Mouse (Mus musculus): ENCODE data around the gene Shisal2a. TPM values are rescaled to one million over a fixed set of nuclear protein-coding genes. Genes with fewer than 3 reads are reported as not detected.
A peak's percentile ranks its signal among the peaks of the same experiment; 100 is the strongest.
"Not testable (repeated sequence)": the region's sequence is repeated elsewhere in the genome, so short reads cannot be mapped to it uniquely, and the experiment has no call there.

Gene Shisal2a
- polyA plus RNA-seq, 1 experiment from 2014 or later: 5.6 TPM

- H3K4me3 ChIP-seq: no peak overlapping the region
- peak overlapping the region; percentile 69 for H3K27ac ChIP-seq (replicated peaks)
- H3K36me3 ChIP-seq (replicated peaks): no peaks in the 10 kb centered on the region
- H3K4me1 ChIP-seq: peaks cover 27% of the 10 kb centered on the region
- no peak for DNase-seq (ENCODE audit: low spot score)
- no peaks in the 10 kb centered on the region for H3K9me3 ChIP-seq
- H3K27me3 ChIP-seq (replicated peaks; ENCODE audit: low read depth, poor library complexity, severe bottlenecking): no peaks in the 10 kb centered on the region
- 28% methylated on average over 5 of the region's 5 CpGs for WGBS
Observed at GRCm38 (mm10) chr4:108369254-108369653, 13.9 kb downstream of the Shisal2a start.

GRCm38 (mm10) chr4:108364111-108364476 lies 19.1 kb downstream of the Shisal2a start:
- 9% methylated on average over 5 of the region's 5 CpGs for WGBS
- Histone ChIP-seq H3K4me1 (peaks cover 70% of the 10 kb centered on the region), H3K27me3 (replicated peaks; ENCODE audit: low read depth, poor library complexity, severe bottlenecking) (no peaks in the 10 kb centered on the region), H3K36me3 (replicated peaks) (no peaks in the 10 kb centered on the region), H3K9me3 (no peaks in the 10 kb centered on the region), H3K27ac (replicated peaks) (peak overlapping the region; percentile 94), H3K4me3 (peak overlapping the region; percentile 28)
- DNase-seq (ENCODE audit: low spot score): no peak

DNA sequence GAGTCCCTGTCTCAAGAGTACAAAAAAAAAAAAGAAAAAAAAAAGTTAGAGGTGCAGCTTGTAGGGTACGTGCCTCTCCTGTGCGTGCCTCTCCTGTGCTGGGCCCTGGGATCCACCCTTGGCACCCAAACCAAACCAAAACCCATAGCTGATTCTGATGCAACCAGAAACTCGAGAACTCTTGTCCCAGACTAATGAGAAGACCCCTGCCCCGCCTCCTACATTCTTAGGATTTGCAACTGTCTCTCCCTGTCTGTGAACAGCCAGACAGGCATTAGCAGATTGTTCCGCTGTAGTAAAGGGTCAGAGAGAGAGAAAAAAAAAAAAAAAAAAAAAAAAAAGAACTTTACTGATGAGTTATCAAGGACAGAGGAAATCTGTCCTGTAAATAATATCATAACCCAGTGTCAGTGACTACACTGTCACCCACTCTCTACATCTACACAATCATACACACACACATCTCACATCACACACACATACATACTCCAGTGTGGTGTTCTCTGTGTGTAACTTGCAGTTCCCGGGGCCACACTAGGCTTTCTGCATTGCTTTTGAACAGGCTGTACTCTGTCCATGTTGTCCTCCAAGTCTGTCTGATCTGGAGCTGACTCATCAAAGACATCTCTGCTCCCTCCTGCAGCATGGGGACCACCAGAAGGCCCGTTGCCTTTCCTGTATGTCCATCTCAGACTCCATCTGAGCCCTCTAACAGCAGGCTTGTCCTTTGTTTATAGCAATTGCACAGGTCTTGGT lies 19.6 kb downstream of the Shisal2a start:
- Histone ChIP-seq H3K27ac (replicated peaks) (peak overlapping the region; percentile 94), H3K4me1 (peaks cover 70% of the 10 kb centered on the region), H3K27me3 (replicated peaks; ENCODE audit: low read depth, poor library complexity, severe bottlenecking) (no peaks in the 10 kb centered on the region), H3K4me3 (peak overlapping the region; percentile 37), H3K9me3 (no peaks in the 10 kb centered on the region), H3K36me3 (replicated peaks) (no peaks in the 10 kb centered on the region)
- DNase-seq (ENCODE audit: low spot score): peak; percentile 80
- 7% methylated on average over 7 of the region's 7 CpGs for WGBS

DNA sequence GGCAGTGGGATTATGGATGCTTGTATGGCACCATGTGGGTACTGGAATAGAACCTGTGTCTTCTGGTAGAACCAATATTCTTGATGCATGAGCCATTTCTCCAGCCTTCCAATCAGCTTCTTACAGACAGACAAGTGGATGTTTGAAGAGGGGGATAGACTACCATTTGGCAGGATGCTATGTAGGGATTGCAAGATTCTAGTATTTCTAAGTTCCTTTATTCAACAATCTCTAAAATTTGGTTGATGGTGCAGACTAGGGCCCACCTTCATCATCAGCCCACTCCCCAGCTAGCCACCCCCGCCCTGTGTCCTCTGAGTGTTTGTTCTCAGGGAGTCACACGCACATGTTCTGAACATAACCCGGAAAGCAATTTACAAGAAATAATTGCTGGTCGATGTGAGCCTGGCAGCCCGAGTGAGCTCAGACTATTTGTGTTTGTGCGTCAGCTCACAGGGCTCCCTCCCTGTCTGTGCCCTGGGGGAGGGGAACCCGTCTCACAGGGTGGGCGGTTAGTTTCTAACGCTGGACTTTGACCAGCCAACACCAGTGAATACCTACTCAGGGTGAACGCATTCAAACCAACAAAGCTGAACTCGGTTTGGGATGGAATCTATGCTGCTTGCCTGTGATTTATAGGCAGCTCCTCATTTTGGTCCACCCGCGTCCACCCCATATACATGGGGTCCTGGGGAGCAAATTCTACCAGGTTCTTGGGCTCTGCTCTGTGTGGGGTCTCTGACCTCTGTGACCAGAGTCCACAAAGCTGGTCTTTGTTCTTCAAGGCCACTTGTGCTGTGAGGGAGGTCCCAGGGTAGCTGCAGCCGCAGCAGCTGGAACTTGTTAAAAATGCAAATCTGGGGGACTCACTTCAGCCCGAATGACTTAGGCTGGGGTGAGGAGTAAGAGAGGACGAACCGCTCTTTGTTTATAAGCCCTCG lies 20.6 kb downstream of the Shisal2a start:
- DNase-seq (ENCODE audit: low spot score): peak; percentile 92
- H3K4me3 ChIP-seq: peak overlapping the region; percentile 37
- 2% methylated on average over 18 of the region's 18 CpGs for WGBS
- no peaks in the 10 kb centered on the region for H3K36me3 ChIP-seq (replicated peaks)
- peaks cover 73% of the 10 kb centered on the region for H3K4me1 ChIP-seq
- peak overlapping the region; percentile 94 for H3K27ac ChIP-seq (replicated peaks)
- no peaks in the 10 kb centered on the region for H3K9me3 ChIP-seq
- H3K27me3 ChIP-seq (replicated peaks; ENCODE audit: low read depth, poor library complexity, severe bottlenecking): no peaks in the 10 kb centered on the region

- no peaks in the 10 kb centered on the region for H3K36me3 ChIP-seq (replicated peaks)
- WGBS: 4% methylated on average over 28 of the region's 28 CpGs
- peaks cover 90% of the 10 kb centered on the region for H3K4me1 ChIP-seq
- H3K4me3 ChIP-seq: peak overlapping the region; percentile 39
- DNase-seq (ENCODE audit: low spot score): peak; percentile 98
- no peaks in the 10 kb centered on the region for H3K27me3 ChIP-seq (replicated peaks; ENCODE audit: low read depth, poor library complexity, severe bottlenecking)
- peak overlapping the region; percentile 94 for H3K27ac ChIP-seq (replicated peaks)
- no peaks in the 10 kb centered on the region for H3K9me3 ChIP-seq
Observed at GRCm38 (mm10) chr4:108360136-108361055, 22.8 kb downstream of the Shisal2a start.

DNA sequence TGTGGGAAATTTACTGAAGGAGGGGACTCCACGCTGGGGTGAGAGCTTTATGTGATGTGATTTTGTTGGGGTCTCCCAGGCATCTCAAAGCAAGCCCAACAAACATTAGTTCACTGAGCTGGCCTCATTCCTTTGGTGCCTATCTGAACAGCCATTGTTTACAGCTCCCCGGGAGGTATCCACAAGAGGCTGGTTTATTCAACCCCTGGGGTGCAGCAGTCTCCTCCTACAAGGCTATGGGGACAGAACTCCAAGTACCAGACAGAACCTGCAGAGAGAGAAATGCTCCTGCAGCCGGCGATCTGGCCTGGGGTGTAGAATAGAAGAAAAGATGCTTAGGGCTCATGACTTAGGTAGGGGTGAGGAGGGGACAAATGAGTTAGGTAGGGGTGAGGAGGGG lies 24.7 kb downstream of the Shisal2a start:
- H3K4me1 ChIP-seq: peaks cover 87% of the 10 kb centered on the region

DNA sequence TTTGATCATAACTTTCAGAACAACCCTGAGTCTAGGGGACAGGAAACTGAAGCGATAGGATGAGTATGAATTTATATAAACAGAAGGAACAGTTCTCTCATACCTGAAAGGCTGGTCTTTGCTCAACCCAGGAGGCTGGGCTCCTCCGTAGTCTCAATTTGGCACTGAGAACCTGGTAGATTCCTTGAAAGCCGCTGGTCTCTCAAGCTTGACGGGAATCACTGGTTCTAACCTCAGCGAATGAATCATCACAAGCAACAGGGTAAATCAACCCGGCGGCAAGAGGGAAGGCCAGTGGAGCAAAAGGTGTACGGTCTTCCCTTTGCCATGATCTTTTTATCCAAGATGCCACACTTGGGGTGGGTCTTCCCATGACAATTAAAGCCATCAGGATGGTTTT lies 25.7 kb downstream of the Shisal2a start:
- H3K27ac ChIP-seq (replicated peaks): peak overlapping the region; percentile 52; the same call in 1 of the 2 replicates
- no peaks in the 10 kb centered on the region for H3K27me3 ChIP-seq (replicated peaks; ENCODE audit: low read depth, poor library complexity, severe bottlenecking)
- H3K9me3 ChIP-seq: no peaks in the 10 kb centered on the region
- peaks cover 77% of the 10 kb centered on the region for H3K4me1 ChIP-seq
- no peaks in the 10 kb centered on the region for H3K36me3 ChIP-seq (replicated peaks)
- H3K4me3 ChIP-seq: no peak overlapping the region
- WGBS: 92% methylated on average over 8 of the region's 8 CpGs
- DNase-seq (ENCODE audit: low spot score): no peak

More for the DNA sequence above, 24.7 kb downstream of the Shisal2a start:
- DNase-seq (ENCODE audit: low spot score): no peak
- 15% methylated on average over 4 of the region's 4 CpGs for WGBS
- Histone ChIP-seq H3K36me3 (replicated peaks) (no peaks in the 10 kb centered on the region), H3K27me3 (replicated peaks; ENCODE audit: low read depth, poor library complexity, severe bottlenecking) (no peaks in the 10 kb centered on the region), H3K4me3 (no peak overlapping the region), H3K27ac (replicated peaks) (peak overlapping the region; percentile 94), H3K9me3 (no peaks in the 10 kb centered on the region)

DNA sequence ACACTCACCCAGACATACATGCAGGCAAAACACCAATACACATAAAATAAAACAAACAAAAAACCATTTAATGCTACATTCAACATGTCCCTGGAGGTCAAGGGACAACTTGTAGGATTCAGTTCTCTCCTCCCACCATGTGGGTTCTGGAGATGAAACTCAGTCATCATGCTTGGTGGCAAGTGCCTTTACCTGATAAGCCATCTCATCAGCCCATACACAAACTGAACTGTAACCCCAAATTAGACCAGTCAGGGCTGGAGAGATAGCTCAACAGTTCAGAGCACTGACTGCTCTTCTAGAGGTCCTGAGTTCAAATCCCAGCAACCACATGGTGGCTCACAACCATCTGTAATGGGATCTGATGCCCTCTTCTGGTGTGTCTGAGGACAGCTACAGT lies 29.6 kb downstream of the Shisal2a start:
- H3K27ac ChIP-seq (replicated peaks): 0 out of 2 replicates have a peak overlapping the region, but pooled peaks have one; percentile 8
- peaks cover 69% of the 10 kb centered on the region for H3K4me1 ChIP-seq
- not testable (repeated sequence) for DNase-seq (ENCODE audit: low spot score); H3K36me3 ChIP-seq (replicated peaks); H3K27me3 ChIP-seq (replicated peaks; ENCODE audit: low read depth, poor library complexity, severe bottlenecking); H3K9me3 ChIP-seq; H3K4me3 ChIP-seq

- Histone ChIP-seq H3K27me3 (replicated peaks; ENCODE audit: low read depth, poor library complexity, severe bottlenecking) (no peaks in the 10 kb centered on the region), H3K4me1 (peaks cover 69% of the 10 kb centered on the region), H3K27ac (replicated peaks) (peak overlapping the region; percentile 88), H3K9me3 (no peaks in the 10 kb centered on the region), H3K4me3 (peak overlapping the region; percentile 31; the same call in 1 of the 2 replicates), H3K36me3 (replicated peaks) (no peaks in the 10 kb centered on the region)
- peak; percentile 88 for DNase-seq (ENCODE audit: low spot score)
- 9% methylated on average over 8 of the region's 8 CpGs for WGBS
Observed at GRCm38 (mm10) chr4:108350819-108351218, 32.3 kb downstream of the Shisal2a start.

- Histone ChIP-seq H3K36me3 (replicated peaks) (no peaks in the 10 kb centered on the region), H3K9me3 (no peaks in the 10 kb centered on the region), H3K4me3 (peak overlapping the region; percentile 15; the same call in 1 of the 2 replicates), H3K27me3 (replicated peaks; ENCODE audit: low read depth, poor library complexity, severe bottlenecking) (no peaks in the 10 kb centered on the region), H3K4me1 (peaks cover 69% of the 10 kb centered on the region), H3K27ac (replicated peaks) (peak overlapping the region; percentile 88)
- 33% methylated on average over 8 of the region's 8 CpGs for WGBS
- DNase-seq (ENCODE audit: low spot score): no peak
Observed at GRCm38 (mm10) chr4:108349836-108350547, 33.2 kb downstream of the Shisal2a start.

GRCm38 (mm10) chr4:108349064-108349463 lies 34.1 kb downstream of the Shisal2a start:
- H3K4me1 ChIP-seq: peaks cover 70% of the 10 kb centered on the region
- DNase-seq (ENCODE audit: low spot score): no peak
- peak overlapping the region; percentile 88 for H3K27ac ChIP-seq (replicated peaks)
- no peaks in the 10 kb centered on the region for H3K27me3 ChIP-seq (replicated peaks; ENCODE audit: low read depth, poor library complexity, severe bottlenecking)
- H3K36me3 ChIP-seq (replicated peaks): no peaks in the 10 kb centered on the region
- H3K9me3 ChIP-seq: no peaks in the 10 kb centered on the region
- WGBS: 66% methylated on average over 3 of the region's 3 CpGs
- H3K4me3 ChIP-seq: no peak overlapping the region
